Mouse (Mus musculus) T-helper 17 cell (primary cell): ENCODE measurements around the gene Nadk2.

Source experiments
- in situ Hi-C, 2 experiments: fragments of 300-600 bp; cut with MboI, MseI; formaldehyde crosslinking; loops; 1 replicate in 1 of 2; 2 replicates in 1 of 2; pipeline ENCODE4 v1.15.1; 2025; ENCODE audit warnings: high pct_unique_total_duplicates in 2 of 2

Gene Nadk2

GRCm38 (mm10) chr15:9127051-9127791 is 56.2 kb downstream of the Nadk2 start:
- in situ Hi-C loops, result no loop called here

GRCm38 (mm10) chr15:9130772-9131498 is 59.9 kb downstream of the Nadk2 start:
- in situ Hi-C loops, result loop anchor here in 1 of 2 experiments (10.0 kb wide), 1 partner anchor 64 kb away; no protein-coding TSS in a partner anchor

DNA sequence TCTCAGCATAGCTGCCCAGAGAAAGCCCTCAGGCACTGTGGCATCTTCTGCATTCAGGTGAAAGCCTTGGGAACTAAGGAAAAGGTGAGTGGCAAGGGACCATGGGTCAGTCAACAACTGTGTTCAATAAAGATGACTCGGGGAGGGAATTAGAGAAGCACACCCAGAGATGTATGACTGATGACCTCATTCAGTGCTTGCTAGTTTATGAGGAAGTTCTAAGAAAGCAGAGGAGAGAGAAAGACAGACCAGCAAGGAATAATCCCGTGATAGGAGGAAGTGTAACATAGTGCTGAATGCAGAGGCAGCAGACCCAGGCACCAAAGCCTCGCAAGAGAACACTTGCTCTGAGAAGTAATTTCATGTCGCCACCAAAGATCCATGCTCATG is 60.4 kb downstream of the Nadk2 start:
- in situ Hi-C loops, result loop anchor here in 1 of 2 experiments (10.0 kb wide), 1 partner anchor 63 kb away; no protein-coding TSS in a partner anchor

GRCm38 (mm10) chr15:9132693-9133443 is 61.8 kb downstream of the Nadk2 start:
- in situ Hi-C loops, result loop anchor here in 1 of 2 experiments (10.0 kb wide), 1 partner anchor 62 kb away; no protein-coding TSS in a partner anchor

DNA sequence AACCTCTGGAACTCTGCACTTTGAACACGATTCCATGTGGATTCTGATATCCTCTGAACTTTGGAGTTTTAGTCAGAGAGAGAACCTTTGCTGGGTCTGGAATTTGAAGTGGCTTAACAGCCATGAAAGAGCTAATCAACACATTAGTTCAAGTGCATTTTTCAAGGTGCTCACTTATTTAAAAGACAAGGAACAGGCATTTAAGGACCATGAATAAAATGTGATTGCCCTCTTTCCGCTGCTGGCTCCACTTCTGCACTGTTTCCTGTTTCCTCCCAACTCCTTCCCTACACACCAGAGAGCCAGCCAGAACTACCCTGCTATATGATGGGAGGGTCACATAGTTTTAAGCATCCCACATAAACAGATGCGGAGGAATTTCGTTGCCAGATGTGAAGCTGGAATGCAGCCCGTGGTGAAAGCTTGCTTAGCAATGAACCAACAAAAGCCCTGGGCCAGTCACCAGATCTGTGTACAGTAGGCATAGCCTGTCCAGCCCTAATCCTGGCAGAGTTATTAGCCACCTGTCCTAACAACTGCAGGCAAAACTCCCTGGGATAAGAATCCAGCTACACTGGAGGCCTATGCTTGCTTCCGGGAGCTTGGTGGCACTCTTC is 63.9 kb downstream of the Nadk2 start:
- in situ Hi-C loops, result loop anchor here (5.0 to 10.0 kb wide), 2 partner anchors 60 to 63 kb away; partner anchors contain the start of gene Nadk2 (in 2 of the 2)

DNA sequence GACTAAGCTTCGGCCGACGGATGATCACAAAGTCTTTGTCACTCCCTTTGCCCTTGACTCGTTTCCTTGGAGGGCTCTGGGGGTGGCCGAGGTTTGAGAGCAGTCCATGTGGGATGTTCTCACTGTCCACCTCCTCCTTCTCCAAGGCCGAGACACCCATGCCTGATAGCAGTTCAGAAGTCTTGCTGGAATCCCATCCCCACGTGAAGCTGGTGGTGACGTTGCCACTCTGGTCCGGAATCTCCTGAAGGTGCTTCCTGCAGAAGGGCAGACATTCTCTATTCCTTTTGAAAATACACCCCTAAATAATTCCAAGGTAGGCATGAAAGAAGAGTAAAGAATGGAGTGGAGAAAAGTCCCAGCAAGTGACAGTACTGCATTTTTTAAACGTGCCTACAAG is 68.4 kb downstream of the Nadk2 start:
- in situ Hi-C loops, result loop anchor here (5.0 to 10.0 kb wide), 2 partner anchors 55 to 67 kb away; partner anchors contain the start of gene Nadk2 (in 2 of the 2)

- in situ Hi-C loops, result loop anchor here in 1 of 2 experiments (10.0 kb wide), 1 partner anchor 1345 kb away; the partner anchor contains the start of genes Brix1 and Rad1
Observed at GRCm38 (mm10) chr15:9140252-9140680, 69.2 kb downstream of the Nadk2 start, which contains the start of gene Lmbrd2. Lmbrd2 (plus strand) TSS chr15:9140550.

- in situ Hi-C loops, result loop anchor here in 1 of 2 experiments (10.0 kb wide), 1 partner anchor 1344 kb away; the partner anchor contains the start of genes Brix1 and Rad1
Observed at GRCm38 (mm10) chr15:9140684-9141171, 69.7 kb downstream of the Nadk2 start.

DNA sequence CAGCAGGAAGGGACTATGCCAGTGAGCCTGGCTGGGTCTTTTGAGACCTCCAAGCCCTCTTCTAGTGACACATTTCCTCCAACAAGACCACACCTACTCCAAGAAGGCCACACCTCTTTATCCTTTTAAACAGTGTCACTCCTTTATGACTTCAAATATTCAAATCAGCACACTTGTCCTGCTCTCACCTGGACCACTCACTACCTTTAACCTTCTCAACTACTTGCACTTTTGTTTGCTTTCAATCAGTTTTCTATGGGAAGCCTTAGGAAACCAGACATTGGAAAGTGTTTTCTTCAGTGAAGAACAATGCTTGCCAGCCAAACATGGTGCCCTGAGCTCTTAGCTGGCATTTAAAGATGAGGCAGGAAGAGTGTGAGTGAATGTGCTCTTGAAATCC is 84.3 kb downstream of the Nadk2 start, which contains the start of gene Skp2:
Gene Skp2 (minus strand): TSS at position 101 of the 400 bp plus-strand sequence.
- in situ Hi-C loops, result no loop called here
